Mouse (Mus musculus): ENCODE measurements at regions not wholly inside any gene's neighbourhood (a gene's known extent, or its start where the extent isn't known, plus 50 kb on each side); places are given as distances from the start of the nearest gene placed in this dataset.

GRCm38 (mm10) chr9:101445764-101446163 is 194.2 kb upstream of the Ppp2r3a start:
- no peaks in the 10 kb centered on the region for H3K36me3 ChIP-seq (ENCODE audit: control insufficient read depth, insufficient read depth, low read length)
- no peak overlapping the region for H3K27ac ChIP-seq (ENCODE audit: low read length)
- ATAC-seq (ENCODE audit: insufficient number of reproducible peaks, insufficient read depth, low FRiP score, low read depth): no peak
- 76% methylated on average over 5 of the region's 5 CpGs for WGBS
- H3K27me3 ChIP-seq (ENCODE audit: control insufficient read depth, insufficient read depth, low read length): no peaks in the 10 kb centered on the region
- H3K9ac ChIP-seq (replicated peaks; ENCODE audit: low read depth, low read length): no peak overlapping the region
- H3K4me3 ChIP-seq (ENCODE audit: low read depth, low read length): no peak overlapping the region
- H3K9me3 ChIP-seq (ENCODE audit: control insufficient read depth, low read depth, low read length): no peaks in the 10 kb centered on the region
- H3K4me2 ChIP-seq (replicated peaks; ENCODE audit: low read depth, low read length): no peak overlapping the region
- H3K4me1 ChIP-seq (ENCODE audit: control insufficient read depth, insufficient read depth, low read length): no peaks in the 10 kb centered on the region

DNA sequence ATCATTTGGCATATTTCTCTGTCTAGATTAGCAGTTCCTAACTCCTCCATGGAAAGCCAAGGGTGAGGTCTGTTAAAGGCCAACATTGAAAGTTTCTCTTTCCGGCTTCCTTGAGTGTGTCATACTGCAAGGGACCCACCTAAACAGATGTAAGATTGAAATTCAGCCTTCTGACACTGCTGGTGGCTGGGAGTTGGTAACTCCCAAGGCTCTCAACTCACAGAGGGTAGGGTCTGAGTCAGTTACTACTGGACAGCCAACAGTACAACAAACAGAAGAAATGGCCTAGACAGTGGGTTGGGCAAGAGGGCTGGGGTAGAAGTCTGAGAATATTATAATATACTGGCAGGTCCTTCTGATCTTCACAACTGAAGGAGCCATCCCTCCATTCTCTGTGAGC is 193.7 kb upstream of the Ppp2r3a start:
- ATAC-seq (ENCODE audit: insufficient number of reproducible peaks, insufficient read depth, low FRiP score, low read depth): no peak
- H3K27ac ChIP-seq (ENCODE audit: low read length): no peak overlapping the region
- no peaks in the 10 kb centered on the region for H3K9me3 ChIP-seq (ENCODE audit: control insufficient read depth, low read depth, low read length)
- H3K9ac ChIP-seq (replicated peaks; ENCODE audit: low read depth, low read length): no peak overlapping the region
- no peaks in the 10 kb centered on the region for H3K36me3 ChIP-seq (ENCODE audit: control insufficient read depth, insufficient read depth, low read length)
- H3K4me2 ChIP-seq (replicated peaks; ENCODE audit: low read depth, low read length): no peak overlapping the region
- no peaks in the 10 kb centered on the region for H3K4me1 ChIP-seq (ENCODE audit: control insufficient read depth, insufficient read depth, low read length)
- 82% methylated on average over 1 of the region's 1 CpGs for whole genome bisulfite sequencing
- H3K4me3 ChIP-seq (ENCODE audit: low read depth, low read length): no peak overlapping the region
- H3K27me3 ChIP-seq (ENCODE audit: control insufficient read depth, insufficient read depth, low read length): no peaks in the 10 kb centered on the region

DNA sequence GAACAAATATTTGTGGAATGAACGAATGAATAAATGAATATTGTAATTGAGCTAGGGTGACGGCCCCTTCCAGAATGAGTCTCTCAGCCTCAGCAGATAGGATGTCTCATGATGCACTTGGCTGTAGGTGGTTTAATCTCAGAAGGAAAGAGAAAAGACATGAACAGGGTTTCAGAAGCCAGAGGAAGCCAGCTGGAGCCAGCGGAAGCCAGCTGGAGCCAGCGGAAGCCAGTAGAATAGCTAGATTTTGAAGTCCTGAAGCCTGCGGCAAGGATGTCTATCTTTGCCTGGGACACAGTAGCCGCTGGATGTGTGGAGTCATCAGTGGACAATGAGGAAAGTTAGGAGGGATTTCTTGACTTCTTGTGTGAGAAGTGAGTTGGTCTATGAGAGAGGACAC is 188.3 kb upstream of the Ppp2r3a start:
- no peaks in the 10 kb centered on the region for H3K4me1 ChIP-seq (ENCODE audit: control insufficient read depth, insufficient read depth, low read length)
- H3K27ac ChIP-seq (ENCODE audit: low read length): no peak overlapping the region
- no peaks in the 10 kb centered on the region for H3K27me3 ChIP-seq (ENCODE audit: control insufficient read depth, insufficient read depth, low read length)
- WGBS: 83% methylated on average over 6 of the region's 6 CpGs
- H3K9me3 ChIP-seq (ENCODE audit: control insufficient read depth, low read depth, low read length): no peaks in the 10 kb centered on the region
- no peak overlapping the region for H3K9ac ChIP-seq (replicated peaks; ENCODE audit: low read depth, low read length)
- H3K4me2 ChIP-seq (replicated peaks; ENCODE audit: low read depth, low read length): no peak overlapping the region
- ATAC-seq (ENCODE audit: insufficient number of reproducible peaks, insufficient read depth, low FRiP score, low read depth): no peak
- no peak overlapping the region for H3K4me3 ChIP-seq (ENCODE audit: low read depth, low read length)
- no peaks in the 10 kb centered on the region for H3K36me3 ChIP-seq (ENCODE audit: control insufficient read depth, insufficient read depth, low read length)

GRCm38 (mm10) chr9:101438564-101439180 is 187.1 kb upstream of the Ppp2r3a start:
- Histone ChIP-seq H3K4me1 (ENCODE audit: control insufficient read depth, insufficient read depth, low read length) (no peaks in the 10 kb centered on the region), H3K36me3 (ENCODE audit: control insufficient read depth, insufficient read depth, low read length) (no peaks in the 10 kb centered on the region), H3K9ac (replicated peaks; ENCODE audit: low read depth, low read length) (no peak overlapping the region), H3K4me2 (replicated peaks; ENCODE audit: low read depth, low read length) (no peak overlapping the region), H3K27me3 (ENCODE audit: control insufficient read depth, insufficient read depth, low read length) (no peaks in the 10 kb centered on the region), H3K27ac (ENCODE audit: low read length) (no peak overlapping the region), H3K9me3 (ENCODE audit: control insufficient read depth, low read depth, low read length) (no peaks in the 10 kb centered on the region), H3K4me3 (ENCODE audit: low read depth, low read length) (no peak overlapping the region)
- WGBS: 63% methylated on average over 12 of the region's 12 CpGs
- no peak for ATAC-seq (ENCODE audit: insufficient number of reproducible peaks, insufficient read depth, low FRiP score, low read depth)

GRCm38 (mm10) chr9:101424974-101425670 is 173.5 kb upstream of the Ppp2r3a start:
- 55% methylated on average over 12 of the region's 12 CpGs for WGBS
- H3K27ac ChIP-seq (ENCODE audit: low read length): no peak overlapping the region
- no peaks in the 10 kb centered on the region for H3K4me1 ChIP-seq (ENCODE audit: control insufficient read depth, insufficient read depth, low read length)
- H3K27me3 ChIP-seq (ENCODE audit: control insufficient read depth, insufficient read depth, low read length): no peaks in the 10 kb centered on the region
- no peak for ATAC-seq (ENCODE audit: insufficient number of reproducible peaks, insufficient read depth, low FRiP score, low read depth)
- no peak overlapping the region for H3K4me2 ChIP-seq (replicated peaks; ENCODE audit: low read depth, low read length)
- no peaks in the 10 kb centered on the region for H3K36me3 ChIP-seq (ENCODE audit: control insufficient read depth, insufficient read depth, low read length)
- H3K9me3 ChIP-seq (ENCODE audit: control insufficient read depth, low read depth, low read length): no peaks in the 10 kb centered on the region
- no peak overlapping the region for H3K4me3 ChIP-seq (ENCODE audit: low read depth, low read length)
- H3K9ac ChIP-seq (replicated peaks; ENCODE audit: low read depth, low read length): no peak overlapping the region

- no peak overlapping the region for H3K4me2 ChIP-seq (replicated peaks; ENCODE audit: low read depth, low read length)
- H3K27me3 ChIP-seq (ENCODE audit: control insufficient read depth, insufficient read depth, low read length): no peaks in the 10 kb centered on the region
- no peak overlapping the region for H3K27ac ChIP-seq (ENCODE audit: low read length)
- 95% methylated on average over 5 of the region's 5 CpGs for WGBS
- H3K4me1 ChIP-seq (ENCODE audit: control insufficient read depth, insufficient read depth, low read length): no peaks in the 10 kb centered on the region
- H3K4me3 ChIP-seq (ENCODE audit: low read depth, low read length): no peak overlapping the region
- no peak for ATAC-seq (ENCODE audit: insufficient number of reproducible peaks, insufficient read depth, low FRiP score, low read depth)
- H3K9me3 ChIP-seq (ENCODE audit: control insufficient read depth, low read depth, low read length): no peaks in the 10 kb centered on the region
- H3K36me3 ChIP-seq (ENCODE audit: control insufficient read depth, insufficient read depth, low read length): no peaks in the 10 kb centered on the region
- no peak overlapping the region for H3K9ac ChIP-seq (replicated peaks; ENCODE audit: low read depth, low read length)
These were observed 171.4 kb upstream of the Ppp2r3a start for GRCm38 (mm10) chr9:101423041-101423440.

- no peak overlapping the region for H3K4me2 ChIP-seq (replicated peaks; ENCODE audit: low read depth, low read length)
- 58% methylated on average over 11 of the region's 11 CpGs for WGBS
- ATAC-seq (ENCODE audit: insufficient number of reproducible peaks, insufficient read depth, low FRiP score, low read depth): no peak
These were observed 170.4 kb upstream of the Ppp2r3a start for GRCm38 (mm10) chr9:101422006-101422405.

DNA sequence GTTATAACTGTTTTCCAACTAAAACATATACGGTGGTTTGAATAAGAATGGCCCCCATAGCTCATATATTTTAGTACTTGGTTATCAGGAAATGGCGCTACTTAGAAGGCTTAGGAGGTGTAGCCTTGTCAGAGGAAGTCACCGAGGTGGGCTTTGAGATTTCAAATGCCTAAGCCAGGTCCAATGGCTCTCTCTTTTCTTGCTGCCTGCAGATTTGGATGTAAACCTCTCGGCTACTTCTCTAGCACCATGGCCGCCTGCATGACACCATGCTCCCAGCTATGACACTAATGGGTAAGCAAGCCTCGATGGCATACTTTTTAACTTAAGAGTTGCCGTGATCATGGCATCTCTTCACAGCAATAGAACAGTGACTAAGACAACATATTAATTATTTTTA is 169.5 kb upstream of the Ppp2r3a start:
- no peak overlapping the region for H3K9ac ChIP-seq (replicated peaks; ENCODE audit: low read depth, low read length)
- no peaks in the 10 kb centered on the region for H3K4me1 ChIP-seq (ENCODE audit: control insufficient read depth, insufficient read depth, low read length)
- no peak overlapping the region for H3K4me2 ChIP-seq (replicated peaks; ENCODE audit: low read depth, low read length)
- H3K4me3 ChIP-seq (ENCODE audit: low read depth, low read length): no peak overlapping the region
- whole genome bisulfite sequencing: 90% methylated on average over 7 of the region's 7 CpGs
- ATAC-seq (ENCODE audit: insufficient number of reproducible peaks, insufficient read depth, low FRiP score, low read depth): no peak
- H3K9me3 ChIP-seq (ENCODE audit: control insufficient read depth, low read depth, low read length): no peaks in the 10 kb centered on the region
- H3K36me3 ChIP-seq (ENCODE audit: control insufficient read depth, insufficient read depth, low read length): no peaks in the 10 kb centered on the region
- no peaks in the 10 kb centered on the region for H3K27me3 ChIP-seq (ENCODE audit: control insufficient read depth, insufficient read depth, low read length)
- no peak overlapping the region for H3K27ac ChIP-seq (ENCODE audit: low read length)

More at GRCm38 (mm10) chr9:101422006-101422405, 170.4 kb upstream of the Ppp2r3a start:
- Histone ChIP-seq H3K9ac (replicated peaks; ENCODE audit: low read depth, low read length) (no peak overlapping the region), H3K4me1 (ENCODE audit: control insufficient read depth, insufficient read depth, low read length) (no peaks in the 10 kb centered on the region), H3K27ac (ENCODE audit: low read length) (no peak overlapping the region), H3K4me3 (ENCODE audit: low read depth, low read length) (no peak overlapping the region), H3K36me3 (ENCODE audit: control insufficient read depth, insufficient read depth, low read length) (no peaks in the 10 kb centered on the region), H3K27me3 (ENCODE audit: control insufficient read depth, insufficient read depth, low read length) (no peaks in the 10 kb centered on the region), H3K9me3 (ENCODE audit: control insufficient read depth, low read depth, low read length) (no peaks in the 10 kb centered on the region)

- H3K4me2 ChIP-seq (replicated peaks; ENCODE audit: low read depth, low read length): no peak overlapping the region
- H3K36me3 ChIP-seq (ENCODE audit: control insufficient read depth, insufficient read depth, low read length): no peaks in the 10 kb centered on the region
- H3K27me3 ChIP-seq (ENCODE audit: control insufficient read depth, insufficient read depth, low read length): no peaks in the 10 kb centered on the region
- H3K9ac ChIP-seq (replicated peaks; ENCODE audit: low read depth, low read length): no peak overlapping the region
- H3K27ac ChIP-seq (ENCODE audit: low read length): no peak overlapping the region
- H3K4me1 ChIP-seq (ENCODE audit: control insufficient read depth, insufficient read depth, low read length): no peaks in the 10 kb centered on the region
- no peak overlapping the region for H3K4me3 ChIP-seq (ENCODE audit: low read depth, low read length)
- no peaks in the 10 kb centered on the region for H3K9me3 ChIP-seq (ENCODE audit: control insufficient read depth, low read depth, low read length)
- 88% methylated on average over 4 of the region's 4 CpGs for WGBS
- no peak for ATAC-seq (ENCODE audit: insufficient number of reproducible peaks, insufficient read depth, low FRiP score, low read depth)
These were observed 168.6 kb upstream of the Ppp2r3a start for GRCm38 (mm10) chr9:101420181-101420580.

Data from stomach, embryonic 14.5 days (tissue).